Mouse (Mus musculus): ENCODE measurements around the gene Cmah. TPM values are rescaled to one million over a fixed set of nuclear protein-coding genes. Genes with fewer than 3 reads are reported as not detected.

The Cmah gene
- polyA plus RNA-seq, 1 experiment from 2014 or later = 0.37 TPM

DNA sequence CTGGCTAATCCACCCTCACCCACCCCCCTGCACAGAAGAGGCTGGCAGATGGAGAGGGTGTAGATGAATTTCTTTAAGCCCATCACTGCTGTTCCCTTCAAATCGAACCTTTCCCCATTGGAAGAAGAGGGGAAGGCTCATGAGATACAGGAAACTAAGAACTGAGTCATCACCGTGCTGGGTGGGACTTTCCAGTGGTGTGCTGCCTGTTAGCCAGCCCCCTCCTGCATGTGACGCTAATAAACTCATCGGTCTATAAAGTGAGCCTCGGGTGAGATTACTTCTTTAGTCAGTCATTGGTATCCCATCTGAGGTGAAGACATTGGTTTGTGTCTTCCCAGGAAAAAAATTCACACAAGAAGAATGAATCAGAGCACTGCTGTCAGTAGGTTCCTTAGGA is 160.3 kb downstream of the Cmah start:
- no peak overlapping the region for H3K27ac ChIP-seq (ENCODE audit: low read depth, low read length)
- ATAC-seq (ENCODE audit: low FRiP score) = no peak
- no peaks in the 10 kb centered on the region for H3K36me3 ChIP-seq (ENCODE audit: control insufficient read depth, insufficient read depth, low read length)
- no peak overlapping the region for H3K9ac ChIP-seq (ENCODE audit: low read length)
- no peak overlapping the region for H3K4me2 ChIP-seq
- no peaks in the 10 kb centered on the region for H3K4me1 ChIP-seq (ENCODE audit: control insufficient read depth, insufficient read depth, low read length)
- H3K4me3 ChIP-seq (ENCODE audit: low read depth, low read length) = no peak overlapping the region
- no peaks in the 10 kb centered on the region for H3K9me3 ChIP-seq (ENCODE audit: control insufficient read depth, low read length)
- DNase-seq (ENCODE audit: low spot score, missing footprints) = no peak
- WGBS = 91% methylated on average over 5 of the region's 5 CpGs
- no peaks in the 10 kb centered on the region for H3K27me3 ChIP-seq (ENCODE audit: control insufficient read depth, insufficient read depth, low read length)

DNA sequence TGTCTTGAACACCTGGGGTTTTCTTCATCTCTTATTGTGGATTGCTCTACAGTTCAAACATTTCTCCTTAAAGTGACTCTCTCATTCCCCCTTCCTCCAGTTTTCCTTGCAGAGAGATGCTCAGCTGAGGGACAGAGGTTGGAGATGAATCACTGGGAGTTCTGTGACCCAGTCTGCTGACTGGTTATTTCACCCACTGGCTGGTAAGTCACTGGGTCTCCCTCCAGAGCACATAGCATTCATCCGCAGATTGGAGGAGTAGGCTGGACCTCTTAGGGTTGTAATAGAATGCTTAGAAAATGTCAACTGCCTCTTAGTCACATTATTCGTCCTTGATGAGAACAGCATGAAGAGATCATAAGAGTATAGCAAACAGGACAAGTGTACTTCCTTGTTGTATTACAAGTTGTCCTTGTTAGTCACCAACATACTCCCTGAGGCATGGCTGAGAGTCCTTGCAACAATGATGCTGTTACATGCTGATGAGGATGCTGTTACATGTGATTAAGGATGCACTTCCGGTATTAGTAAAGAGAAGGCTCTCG is 161.4 kb downstream of the Cmah start:
- 93% methylated on average over 4 of the region's 4 CpGs for WGBS
- ATAC-seq (ENCODE audit: low FRiP score) (no peak), DNase-seq (ENCODE audit: low spot score, missing footprints) (no peak)
- no peak overlapping the region for H3K4me2 ChIP-seq
- no peaks in the 10 kb centered on the region for H3K27me3 ChIP-seq (ENCODE audit: control insufficient read depth, insufficient read depth, low read length)
- no peaks in the 10 kb centered on the region for H3K4me1 ChIP-seq (ENCODE audit: control insufficient read depth, insufficient read depth, low read length)
- no peaks in the 10 kb centered on the region for H3K36me3 ChIP-seq (ENCODE audit: control insufficient read depth, insufficient read depth, low read length)
- H3K9me3 ChIP-seq (ENCODE audit: control insufficient read depth, low read length) = no peaks in the 10 kb centered on the region
- H3K4me3 ChIP-seq (ENCODE audit: low read depth, low read length) = no peak overlapping the region
- no peak overlapping the region for H3K9ac ChIP-seq (ENCODE audit: low read length)
- H3K27ac ChIP-seq (ENCODE audit: low read depth, low read length) = no peak overlapping the region

DNA sequence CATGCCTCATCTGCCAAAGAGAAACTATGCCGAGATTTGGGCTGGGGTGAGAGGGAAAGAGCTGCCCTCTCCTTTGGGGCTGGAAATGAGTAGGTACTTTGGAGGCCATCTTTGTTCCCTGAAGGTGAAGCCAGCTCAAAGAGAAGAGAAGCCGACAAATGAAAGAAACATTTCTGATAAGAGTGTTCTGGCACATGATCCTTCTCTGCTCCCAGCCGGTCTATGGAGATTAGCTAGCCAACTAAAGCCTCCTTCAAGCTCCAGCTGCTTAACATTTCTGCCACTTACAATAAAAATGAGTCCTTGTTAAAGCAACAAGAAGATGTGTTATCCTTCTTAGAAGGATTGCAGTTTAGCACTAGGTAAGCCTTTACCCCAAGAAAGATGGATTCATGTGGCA is 162.3 kb downstream of the Cmah start:
- H3K4me1 ChIP-seq (ENCODE audit: control insufficient read depth, insufficient read depth, low read length) = no peaks in the 10 kb centered on the region
- H3K9me3 ChIP-seq (ENCODE audit: control insufficient read depth, low read length) = no peaks in the 10 kb centered on the region
- H3K27me3 ChIP-seq (ENCODE audit: control insufficient read depth, insufficient read depth, low read length) = no peaks in the 10 kb centered on the region
- H3K4me2 ChIP-seq = no peak overlapping the region
- no peak overlapping the region for H3K4me3 ChIP-seq (ENCODE audit: low read depth, low read length)
- DNase-seq (ENCODE audit: low spot score, missing footprints) (no peak), ATAC-seq (ENCODE audit: low FRiP score) (no peak)
- H3K9ac ChIP-seq (ENCODE audit: low read length) = no peak overlapping the region
- H3K27ac ChIP-seq (ENCODE audit: low read depth, low read length) = no peak overlapping the region
- no peaks in the 10 kb centered on the region for H3K36me3 ChIP-seq (ENCODE audit: control insufficient read depth, insufficient read depth, low read length)
- 86% methylated on average over 3 of the region's 3 CpGs for WGBS

DNA sequence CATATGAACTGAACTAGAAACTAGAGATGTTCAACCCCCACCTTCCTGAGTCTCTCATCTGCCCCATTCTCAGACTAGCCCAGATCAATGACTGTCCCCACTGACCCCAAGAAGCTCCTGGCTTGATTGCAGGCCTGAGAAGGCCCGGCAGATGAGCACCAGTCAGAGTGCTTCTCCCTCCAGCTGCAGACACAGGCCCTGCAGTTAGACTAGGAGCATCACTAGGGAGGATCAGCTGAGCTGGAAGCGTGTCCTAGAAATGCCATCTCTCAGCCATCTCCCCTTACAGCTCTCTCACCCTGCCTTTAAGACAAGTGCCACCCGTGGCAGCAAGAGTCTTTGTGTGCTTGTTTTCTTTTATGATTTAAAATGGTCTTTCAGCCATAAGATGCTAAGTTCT is 162.8 kb downstream of the Cmah start:
- DNase-seq (ENCODE audit: low spot score, missing footprints) (no peak), ATAC-seq (ENCODE audit: low FRiP score) (no peak)
- Histone ChIP-seq H3K9me3 (ENCODE audit: control insufficient read depth, low read length) (no peaks in the 10 kb centered on the region), H3K36me3 (ENCODE audit: control insufficient read depth, insufficient read depth, low read length) (no peaks in the 10 kb centered on the region), H3K4me1 (ENCODE audit: control insufficient read depth, insufficient read depth, low read length) (no peaks in the 10 kb centered on the region), H3K27ac (ENCODE audit: low read depth, low read length) (no peak overlapping the region), H3K4me2 (no peak overlapping the region), H3K4me3 (ENCODE audit: low read depth, low read length) (no peak overlapping the region), H3K27me3 (ENCODE audit: control insufficient read depth, insufficient read depth, low read length) (no peaks in the 10 kb centered on the region), H3K9ac (ENCODE audit: low read length) (no peak overlapping the region)
- WGBS = 66% methylated on average over 3 of the region's 3 CpGs

DNA sequence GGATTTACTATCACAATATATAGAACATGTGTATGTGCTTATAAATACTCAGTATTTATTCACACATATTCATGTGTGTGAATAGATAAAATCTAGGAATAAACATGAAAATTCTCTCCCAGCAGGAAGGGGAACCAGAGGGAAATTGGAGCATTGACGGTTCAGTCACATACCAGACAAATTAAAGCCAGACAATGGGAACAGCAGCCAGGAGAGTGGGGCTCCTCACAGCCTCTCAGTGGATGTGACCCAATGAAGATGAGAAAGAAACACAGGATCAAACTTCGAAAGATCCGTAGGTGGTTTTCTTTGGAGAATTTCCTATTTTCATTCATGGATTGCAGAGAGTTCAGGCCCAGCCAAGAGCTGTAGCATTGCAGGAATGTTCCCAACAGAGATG is 163.9 kb downstream of the Cmah start:
- 74% methylated on average over 3 of the region's 3 CpGs for WGBS

DNA sequence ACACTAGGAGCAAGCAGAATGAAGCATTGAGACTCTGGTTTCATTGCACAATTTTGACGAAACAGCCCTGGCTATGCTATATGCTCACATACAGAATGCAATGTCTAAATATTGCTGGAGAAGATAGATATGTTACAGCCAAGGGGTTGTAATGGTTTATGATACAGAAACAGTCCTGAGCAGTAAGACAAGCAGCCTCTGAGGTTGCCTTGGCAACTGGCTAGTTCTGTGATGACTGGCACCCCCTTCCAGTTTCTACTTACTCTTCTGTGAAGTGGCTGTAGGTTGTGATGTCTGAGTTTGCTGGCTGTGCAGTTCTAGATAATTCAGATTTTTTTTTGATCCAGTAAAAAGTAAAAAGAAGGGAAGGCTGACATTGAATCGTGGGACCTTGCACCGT is 166.6 kb downstream of the Cmah start:
- Histone ChIP-seq H3K4me1 (ENCODE audit: control insufficient read depth, insufficient read depth, low read length) (no peaks in the 10 kb centered on the region), H3K27me3 (ENCODE audit: control insufficient read depth, insufficient read depth, low read length) (no peaks in the 10 kb centered on the region), H3K4me3 (ENCODE audit: low read depth, low read length) (no peak overlapping the region), H3K27ac (ENCODE audit: low read depth, low read length) (no peak overlapping the region), H3K4me2 (no peak overlapping the region), H3K9me3 (ENCODE audit: control insufficient read depth, low read length) (no peaks in the 10 kb centered on the region), H3K36me3 (ENCODE audit: control insufficient read depth, insufficient read depth, low read length) (no peaks in the 10 kb centered on the region), H3K9ac (ENCODE audit: low read length) (no peak overlapping the region)
- DNase-seq (ENCODE audit: low spot score, missing footprints) (no peak), ATAC-seq (ENCODE audit: low FRiP score) (no peak)
- WGBS = 91% methylated on average over 3 of the region's 3 CpGs

More for the DNA sequence above, 163.9 kb downstream of the Cmah start:
- Histone ChIP-seq H3K27ac (ENCODE audit: low read depth, low read length) (no peak overlapping the region), H3K4me2 (no peak overlapping the region), H3K9ac (ENCODE audit: low read length) (no peak overlapping the region), H3K36me3 (ENCODE audit: control insufficient read depth, insufficient read depth, low read length) (no peaks in the 10 kb centered on the region), H3K9me3 (ENCODE audit: control insufficient read depth, low read length) (no peaks in the 10 kb centered on the region), H3K4me3 (ENCODE audit: low read depth, low read length) (no peak overlapping the region), H3K27me3 (ENCODE audit: control insufficient read depth, insufficient read depth, low read length) (no peaks in the 10 kb centered on the region), H3K4me1 (ENCODE audit: control insufficient read depth, insufficient read depth, low read length) (no peaks in the 10 kb centered on the region)
- DNase-seq (ENCODE audit: low spot score, missing footprints) = no peak
- ATAC-seq (ENCODE audit: low FRiP score) = no peak

DNA sequence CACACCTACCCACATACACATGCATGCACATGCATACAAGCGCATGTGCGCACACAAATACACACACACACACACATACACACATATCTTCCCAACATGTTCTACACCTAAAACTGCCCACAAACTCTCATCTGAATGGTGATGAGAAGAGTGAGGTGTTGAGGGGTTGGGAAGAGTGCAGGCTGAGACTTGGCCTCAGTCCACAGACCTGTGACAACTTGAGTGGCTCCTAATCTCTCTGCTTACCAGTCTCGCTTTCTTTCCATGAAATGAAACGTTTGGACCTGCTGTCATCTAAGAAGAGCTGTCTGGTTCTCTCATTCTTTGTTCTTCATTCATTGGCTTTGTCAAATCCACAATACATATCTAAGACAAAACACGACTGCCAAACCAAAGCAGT is 169.1 kb downstream of the Cmah start:
- DNase-seq (ENCODE audit: low spot score, missing footprints) (no peak), ATAC-seq (ENCODE audit: low FRiP score) (no peak)
- Histone ChIP-seq H3K36me3 (ENCODE audit: control insufficient read depth, insufficient read depth, low read length) (no peaks in the 10 kb centered on the region), H3K9me3 (ENCODE audit: control insufficient read depth, low read length) (no peaks in the 10 kb centered on the region), H3K4me2 (no peak overlapping the region), H3K4me3 (ENCODE audit: low read depth, low read length) (no peak overlapping the region), H3K4me1 (ENCODE audit: control insufficient read depth, insufficient read depth, low read length) (no peaks in the 10 kb centered on the region), H3K27ac (ENCODE audit: low read depth, low read length) (no peak overlapping the region; the same call in 1 of the 2 replicates), H3K9ac (ENCODE audit: low read length) (no peak overlapping the region), H3K27me3 (ENCODE audit: control insufficient read depth, insufficient read depth, low read length) (no peaks in the 10 kb centered on the region)
- 87% methylated on average over 5 of the region's 5 CpGs for WGBS

DNA sequence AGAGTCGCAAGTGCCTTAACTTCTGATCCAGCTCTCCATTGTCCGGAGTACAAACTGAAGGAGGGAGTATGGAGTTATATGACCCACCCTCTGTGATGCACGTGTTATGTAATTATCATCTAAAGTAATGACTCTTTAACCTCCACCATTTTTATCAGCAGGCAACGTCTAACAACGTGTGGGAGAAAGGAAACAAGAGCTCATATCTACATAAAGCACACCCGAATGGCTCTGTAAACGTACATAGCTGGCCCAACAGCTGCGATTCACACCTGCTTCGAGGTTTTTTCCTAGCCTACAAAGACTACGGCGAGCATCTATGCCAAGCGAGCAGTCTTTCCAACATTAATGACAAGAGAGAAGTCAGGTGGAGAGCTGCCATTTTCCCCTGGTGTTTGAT is 169.8 kb downstream of the Cmah start:
- WGBS = 91% methylated on average over 12 of the region's 12 CpGs
- Histone ChIP-seq H3K36me3 (ENCODE audit: control insufficient read depth, insufficient read depth, low read length) (no peaks in the 10 kb centered on the region), H3K9ac (ENCODE audit: low read length) (no peak overlapping the region), H3K4me1 (ENCODE audit: control insufficient read depth, insufficient read depth, low read length) (no peaks in the 10 kb centered on the region), H3K27me3 (ENCODE audit: control insufficient read depth, insufficient read depth, low read length) (no peaks in the 10 kb centered on the region), H3K9me3 (ENCODE audit: control insufficient read depth, low read length) (no peaks in the 10 kb centered on the region), H3K4me3 (ENCODE audit: low read depth, low read length) (no peak overlapping the region), H3K27ac (ENCODE audit: low read depth, low read length) (no peak overlapping the region), H3K4me2 (no peak overlapping the region)
- DNase-seq (ENCODE audit: low spot score, missing footprints) (no peak), ATAC-seq (ENCODE audit: low FRiP score) (no peak)

DNA sequence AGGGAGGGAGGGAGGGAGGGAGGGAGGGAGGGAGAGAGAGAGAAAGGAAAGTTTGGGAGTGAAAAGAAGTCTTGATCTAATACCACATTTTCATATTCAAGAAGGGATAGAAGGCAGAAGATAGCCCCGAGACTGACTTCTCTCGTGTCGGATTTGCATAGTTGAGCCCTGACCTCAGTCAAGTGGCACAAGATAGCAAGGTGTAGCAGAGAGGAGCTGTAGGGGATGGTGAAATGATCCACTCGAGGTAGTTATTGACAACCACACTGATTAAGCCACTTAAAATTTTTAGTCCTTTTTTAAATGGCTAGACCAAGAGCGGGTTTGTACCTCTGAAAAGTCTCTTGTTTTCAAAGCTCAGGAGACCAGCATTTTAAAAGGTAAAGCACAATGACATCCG is 171.1 kb downstream of the Cmah start:
- DNase-seq (ENCODE audit: low spot score, missing footprints) = no peak
- Histone ChIP-seq H3K27me3 (ENCODE audit: control insufficient read depth, insufficient read depth, low read length) (no peaks in the 10 kb centered on the region), H3K4me1 (ENCODE audit: control insufficient read depth, insufficient read depth, low read length) (no peaks in the 10 kb centered on the region), H3K27ac (ENCODE audit: low read depth, low read length) (no peak overlapping the region), H3K4me3 (ENCODE audit: low read depth, low read length) (no peak overlapping the region), H3K36me3 (ENCODE audit: control insufficient read depth, insufficient read depth, low read length) (no peaks in the 10 kb centered on the region), H3K9ac (ENCODE audit: low read length) (no peak overlapping the region), H3K4me2 (no peak overlapping the region), H3K9me3 (ENCODE audit: control insufficient read depth, low read length) (no peaks in the 10 kb centered on the region)
- 79% methylated on average over 6 of the region's 6 CpGs for WGBS
- ATAC-seq (ENCODE audit: low FRiP score) = no peak

DNA sequence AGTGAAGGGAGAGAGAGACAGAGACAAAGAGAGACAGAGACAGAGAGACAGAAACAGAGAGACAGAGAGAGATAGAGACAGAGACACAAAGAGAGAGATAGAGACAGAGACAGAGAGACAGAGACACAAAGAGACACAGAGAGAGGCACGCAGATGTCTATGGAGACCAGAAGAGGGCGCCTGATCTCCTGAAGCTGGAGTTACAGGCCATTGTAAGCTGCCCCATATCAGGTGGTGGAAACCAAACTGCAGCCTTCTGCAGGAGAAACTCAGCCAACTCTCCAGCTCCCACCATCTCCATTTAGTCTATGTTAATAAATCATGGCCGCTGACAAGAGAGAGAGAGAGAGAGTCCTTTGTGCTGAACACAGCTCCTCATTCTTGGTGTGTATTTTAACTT is 172.3 kb downstream of the Cmah start:
- ATAC-seq (ENCODE audit: low FRiP score) (no peak), DNase-seq (ENCODE audit: low spot score, missing footprints) (no peak)
- Histone ChIP-seq H3K27ac (ENCODE audit: low read depth, low read length) (no peak overlapping the region), H3K27me3 (ENCODE audit: control insufficient read depth, insufficient read depth, low read length) (no peaks in the 10 kb centered on the region), H3K36me3 (ENCODE audit: control insufficient read depth, insufficient read depth, low read length) (no peaks in the 10 kb centered on the region), H3K9ac (ENCODE audit: low read length) (no peak overlapping the region), H3K4me1 (ENCODE audit: control insufficient read depth, insufficient read depth, low read length) (no peaks in the 10 kb centered on the region), H3K4me2 (no peak overlapping the region), H3K9me3 (ENCODE audit: control insufficient read depth, low read length) (no peaks in the 10 kb centered on the region), H3K4me3 (ENCODE audit: low read depth, low read length) (no peak overlapping the region)
- WGBS = 44% methylated on average over 3 of the region's 3 CpGs

Measured in midbrain, embryonic 11.5 days (tissue).